Mouse (Mus musculus): Measurements from ENCODE around the gene Pax6.

The Pax6 gene

GRCm38 (mm10) chr2:105682634-105683351, 14.1 kb downstream of the Pax6 start:
- no peak for DNase-seq (ENCODE audit: low spot score in 2 of 2)

GRCm38 (mm10) chr2:105683771-105684410, 15.2 kb downstream of the Pax6 start:
- no peak for DNase-seq (ENCODE audit: low spot score in 2 of 2)

- DNase-seq (ENCODE audit: low spot score in 2 of 2): no peak
Measured at GRCm38 (mm10) chr2:105684991-105685650, 16.4 kb downstream of the Pax6 start.

GRCm38 (mm10) chr2:105685651-105686050, 17.0 kb downstream of the Pax6 start:
- no peak for DNase-seq (ENCODE audit: low spot score in 2 of 2)

GRCm38 (mm10) chr2:105686363-105687316, 17.9 kb downstream of the Pax6 start:
- no peak for DNase-seq (ENCODE audit: low spot score in 2 of 2)

GRCm38 (mm10) chr2:105687317-105687991, 18.8 kb downstream of the Pax6 start:
- DNase-seq (ENCODE audit: low spot score in 2 of 2): no peak

GRCm38 (mm10) chr2:105688011-105688410, 19.3 kb downstream of the Pax6 start:
- DNase-seq (ENCODE audit: low spot score in 2 of 2): no peak

- no peak for DNase-seq (ENCODE audit: low spot score in 2 of 2)
Measured at GRCm38 (mm10) chr2:105688436-105689303, 20.0 kb downstream of the Pax6 start.

- DNase-seq (ENCODE audit: low spot score in 2 of 2): no peak
Measured at GRCm38 (mm10) chr2:105689304-105689770, 20.6 kb downstream of the Pax6 start.

GRCm38 (mm10) chr2:105689771-105690639, 21.3 kb downstream of the Pax6 start:
- DNase-seq (ENCODE audit: low spot score in 2 of 2): no peak

GRCm38 (mm10) chr2:105691296-105691695, 22.6 kb downstream of the Pax6 start:
- DNase-seq (ENCODE audit: low spot score in 2 of 2): no peak

GRCm38 (mm10) chr2:105697741-105698140, 29.0 kb downstream of the Pax6 start:
- no peak for DNase-seq (ENCODE audit: low spot score in 2 of 2)

GRCm38 (mm10) chr2:105698631-105699030, 29.9 kb downstream of the Pax6 start:
- no peak for DNase-seq (ENCODE audit: low spot score in 2 of 2)

GRCm38 (mm10) chr2:105701781-105702180, 33.1 kb downstream of the Pax6 start:
- DNase-seq (ENCODE audit: low spot score in 2 of 2): no peak

GRCm38 (mm10) chr2:105702586-105702985, 33.9 kb downstream of the Pax6 start:
- no peak for DNase-seq (ENCODE audit: low spot score in 2 of 2)

GRCm38 (mm10) chr2:105705320-105705719, 36.6 kb downstream of the Pax6 start:
- DNase-seq (ENCODE audit: low spot score in 2 of 2): no peak

- no peak for DNase-seq (ENCODE audit: low spot score in 2 of 2)
Measured at GRCm38 (mm10) chr2:105709126-105709525, 40.4 kb downstream of the Pax6 start.

GRCm38 (mm10) chr2:105710511-105710910, 41.8 kb downstream of the Pax6 start:
- DNase-seq (ENCODE audit: low spot score in 2 of 2): no peak

All from spleen, postnatal 10 days (tissue).